Mouse (Mus musculus) heart, embryonic 16.5 days (tissue): ENCODE results near the gene Cryzl2. TPM values are rescaled to one million over a fixed set of nuclear protein-coding genes. Genes with fewer than 3 reads are reported as not detected.
A peak's percentile ranks its signal among the peaks of the same experiment; 100 is the strongest.

ENCODE experiments used
- ATAC-seq: fragments of 200-750 bp; cut with Nextera tagmentation; replicated peaks from 2 replicates; pipeline ENCODE4 v1.8.0; 2017; ENCODE audit warnings: moderate number of reproducible peaks; ENCODE audit not compliant: insufficient read depth, low FRiP score; ENCODE audit errors: extremely low read depth
- H3K27ac ChIP-seq: fragments of 300-500 bp; sonication (generic); 2 replicates; pipeline ENCODE4 v1.5.1; 2014; ENCODE audit warnings: mild to moderate bottlenecking, low read length, control low read depth, moderate library complexity
- H3K27me3 ChIP-seq: fragments of 300-500 bp; sonication (generic); 2 replicates; pipeline ENCODE4 v1.6.1; 2014; ENCODE audit warnings: low read length, mixed read lengths; ENCODE audit not compliant: control insufficient read depth, insufficient read depth
- H3K36me3 ChIP-seq: fragments of 300-500 bp; sonication (generic); 2 replicates; pipeline ENCODE4 v1.6.1; 2014; ENCODE audit not compliant: control insufficient read depth, insufficient read depth
- H3K4me1 ChIP-seq: fragments of 300-500 bp; sonication (generic); 2 replicates; pipeline ENCODE4 v1.6.1; 2014; ENCODE audit warnings: low read length, mixed read lengths; ENCODE audit not compliant: control insufficient read depth, insufficient read depth
- H3K4me2 ChIP-seq: fragments of 300-500 bp; sonication (generic); 2 replicates; pipeline ENCODE4 v1.6.1; 2014; ENCODE audit warnings: low read depth, mild to moderate bottlenecking, control low read depth, low read length
- H3K4me3 ChIP-seq: fragments of 300-500 bp; sonication (generic); 2 replicates; pipeline ENCODE4 v1.5.1; 2014; ENCODE audit warnings: mild to moderate bottlenecking, control low read depth, low read length
- H3K9ac ChIP-seq: fragments of 300-500 bp; sonication (generic); 2 replicates; pipeline ENCODE4 v1.6.1; 2014; ENCODE audit warnings: low read length, control low read depth
- H3K9me3 ChIP-seq: fragments of 300-500 bp; sonication (generic); replicated peaks from 2 replicates; pipeline ENCODE4 v1.6.1; 2016; ENCODE audit warnings: low read length; ENCODE audit not compliant: control insufficient read depth
- WGBS: fragments of 180-500 bp; shearing (Covaris S2); extraction: QIAGEN DNeasy Blood & Tissue Kit; methylation state at CpG from one replicate; pipeline ENCODE4 v1.1.7; 2014; 5-methylcytosine and 5-hydroxymethylcytosine counted together
- polyA plus RNA-seq: library from polyadenylated mRNA; unstranded; fragments of >200 nt; fragmentation: Nextera tagmentation; extraction: Ambion mirVana; gene quantifications from 2 replicates; pipeline ENCODE4 v1.2.1, GENCODE M21; 2015

Cryzl2 gene
- polyA plus RNA-seq, 1 experiment from 2014 or later, result 33.0 TPM

GRCm38 (mm10) chr1:157447142-157447541, 11.2 kb upstream of the Cryzl2 start:
- peaks cover 35% of the 10 kb centered on the region for H3K4me1 ChIP-seq
- no peak overlapping the region for H3K4me2 ChIP-seq
- no peaks in the 10 kb centered on the region for H3K27me3 ChIP-seq
- no peak for ATAC-seq
- no peaks in the 10 kb centered on the region for H3K9me3 ChIP-seq
- WGBS, result 65% methylated on average over 4 of the region's 4 CpGs
- no peak overlapping the region for H3K4me3 ChIP-seq
- H3K36me3 ChIP-seq, result no peaks in the 10 kb centered on the region
- no peak overlapping the region for H3K9ac ChIP-seq
- no peak overlapping the region for H3K27ac ChIP-seq

DNA sequence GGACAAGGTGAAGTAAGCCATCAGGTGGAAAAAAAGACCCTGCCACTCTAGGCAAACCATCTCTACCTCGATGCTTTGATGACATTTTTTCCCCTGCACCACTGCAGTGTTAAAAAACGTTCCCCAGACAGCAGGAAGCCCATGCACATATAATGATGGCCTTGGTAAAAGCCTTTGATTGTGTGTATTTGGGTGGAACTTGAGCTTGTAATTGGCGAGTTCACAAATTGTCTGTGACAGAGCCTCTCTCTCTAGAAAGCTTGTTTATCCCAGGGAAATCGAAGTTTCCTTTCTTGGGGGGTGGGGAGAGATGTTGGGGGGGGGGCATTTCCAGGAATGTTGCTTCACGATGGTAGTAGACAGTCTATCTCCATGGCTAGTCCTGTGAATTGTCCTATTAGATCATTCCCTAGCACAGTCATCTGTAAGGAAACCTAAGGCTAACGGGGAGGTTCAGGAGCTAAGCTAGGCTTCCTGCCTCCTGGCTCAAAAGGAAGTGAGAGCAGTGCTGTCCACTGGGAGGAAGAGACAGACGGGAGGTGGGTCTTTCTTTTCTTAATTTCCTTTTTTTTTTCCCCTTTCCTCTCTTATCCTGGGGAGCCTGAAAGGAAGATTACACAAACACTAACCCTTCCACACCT, 10.1 kb upstream of the Cryzl2 start:
- Histone ChIP-seq H3K27ac (peak overlapping the region; percentile 71), H3K36me3 (no peaks in the 10 kb centered on the region), H3K4me2 (no peak overlapping the region), H3K4me1 (peaks cover 26% of the 10 kb centered on the region), H3K9me3 (no peaks in the 10 kb centered on the region), H3K4me3 (no peak overlapping the region), H3K9ac (no peak overlapping the region), H3K27me3 (no peaks in the 10 kb centered on the region)
- whole genome bisulfite sequencing, result 40% methylated on average over 7 of the region's 7 CpGs
- no peak for ATAC-seq

GRCm38 (mm10) chr1:157448805-157449188, 9.6 kb upstream of the Cryzl2 start:
- WGBS, result 56% methylated on average over 5 of the region's 5 CpGs
- Histone ChIP-seq H3K36me3 (no peaks in the 10 kb centered on the region), H3K4me1 (peaks cover 24% of the 10 kb centered on the region), H3K27me3 (no peaks in the 10 kb centered on the region), H3K4me2 (no peak overlapping the region), H3K4me3 (no peak overlapping the region), H3K9me3 (no peaks in the 10 kb centered on the region), H3K27ac (peak overlapping the region; percentile 71), H3K9ac (no peak overlapping the region)
- ATAC-seq, result no peak

DNA sequence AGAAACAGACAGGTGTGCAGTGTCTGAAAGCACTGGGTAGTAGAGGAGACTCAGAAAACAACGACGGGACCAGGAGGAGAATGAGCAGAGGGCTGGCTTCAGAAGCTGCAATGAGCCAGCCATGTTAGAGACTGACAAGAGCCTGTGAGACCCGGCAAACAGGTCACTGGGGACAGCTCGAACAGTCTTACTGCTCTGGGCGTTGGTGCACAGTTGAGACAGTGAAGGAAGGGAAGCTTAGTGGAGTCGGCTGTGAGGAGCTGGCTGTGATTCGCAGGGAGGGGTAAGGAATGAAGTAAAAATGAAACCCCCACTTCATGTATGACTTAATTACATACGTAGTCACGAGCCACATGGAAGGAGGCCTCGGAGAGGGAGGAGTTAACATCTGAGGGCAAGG, 8.8 kb upstream of the Cryzl2 start:
- ATAC-seq, result peak; percentile 47; the same call in 1 of the 2 replicates
- Histone ChIP-seq H3K4me1 (peaks cover 17% of the 10 kb centered on the region), H3K9ac (peak overlapping the region; percentile 62), H3K36me3 (no peaks in the 10 kb centered on the region), H3K27me3 (no peaks in the 10 kb centered on the region), H3K4me3 (peak overlapping the region; percentile 39), H3K27ac (peak overlapping the region; percentile 80), H3K9me3 (no peaks in the 10 kb centered on the region), H3K4me2 (peak overlapping the region; percentile 73)
- WGBS, result 7% methylated on average over 10 of the region's 10 CpGs

GRCm38 (mm10) chr1:157449981-157450636, 8.3 kb upstream of the Cryzl2 start:
- H3K27me3 ChIP-seq, result no peaks in the 10 kb centered on the region

DNA sequence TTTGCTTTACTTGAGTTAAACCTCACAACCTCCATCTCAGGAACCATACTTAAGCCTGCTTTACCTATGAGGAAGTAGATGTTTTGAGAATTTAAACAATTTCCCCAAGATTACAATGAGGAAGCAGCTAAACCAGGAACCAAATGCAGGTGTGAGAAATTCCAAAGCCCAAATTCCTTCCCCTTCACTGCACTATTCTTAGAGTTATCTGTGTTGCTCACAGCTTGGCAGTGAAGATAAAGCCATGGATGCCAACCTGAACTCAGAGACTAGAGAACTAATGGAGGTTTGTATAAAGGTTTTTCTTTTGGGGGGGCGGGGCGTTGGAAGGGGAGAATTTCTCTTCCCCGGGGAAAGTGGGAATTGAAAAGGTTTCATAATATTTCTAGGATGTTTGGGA, 6.1 kb upstream of the Cryzl2 start:
- Histone ChIP-seq H3K27ac (no peak overlapping the region), H3K4me2 (no peak overlapping the region), H3K9me3 (no peaks in the 10 kb centered on the region), H3K36me3 (no peaks in the 10 kb centered on the region), H3K4me1 (peaks cover 12% of the 10 kb centered on the region), H3K4me3 (no peak overlapping the region), H3K9ac (no peak overlapping the region), H3K27me3 (no peaks in the 10 kb centered on the region)
- no peak for ATAC-seq
- 76% methylated on average over 3 of the region's 3 CpGs for WGBS

More at GRCm38 (mm10) chr1:157449981-157450636, 8.3 kb upstream of the Cryzl2 start:
- Histone ChIP-seq H3K4me1 (peaks cover 12% of the 10 kb centered on the region), H3K4me2 (peak overlapping the region; percentile 73), H3K9me3 (no peaks in the 10 kb centered on the region), H3K9ac (peak overlapping the region; percentile 62), H3K4me3 (peak overlapping the region; percentile 39), H3K36me3 (no peaks in the 10 kb centered on the region), H3K27ac (peak overlapping the region; percentile 80)
- peak; percentile 77 for ATAC-seq
- WGBS, result 12% methylated on average over 21 of the region's 21 CpGs

DNA sequence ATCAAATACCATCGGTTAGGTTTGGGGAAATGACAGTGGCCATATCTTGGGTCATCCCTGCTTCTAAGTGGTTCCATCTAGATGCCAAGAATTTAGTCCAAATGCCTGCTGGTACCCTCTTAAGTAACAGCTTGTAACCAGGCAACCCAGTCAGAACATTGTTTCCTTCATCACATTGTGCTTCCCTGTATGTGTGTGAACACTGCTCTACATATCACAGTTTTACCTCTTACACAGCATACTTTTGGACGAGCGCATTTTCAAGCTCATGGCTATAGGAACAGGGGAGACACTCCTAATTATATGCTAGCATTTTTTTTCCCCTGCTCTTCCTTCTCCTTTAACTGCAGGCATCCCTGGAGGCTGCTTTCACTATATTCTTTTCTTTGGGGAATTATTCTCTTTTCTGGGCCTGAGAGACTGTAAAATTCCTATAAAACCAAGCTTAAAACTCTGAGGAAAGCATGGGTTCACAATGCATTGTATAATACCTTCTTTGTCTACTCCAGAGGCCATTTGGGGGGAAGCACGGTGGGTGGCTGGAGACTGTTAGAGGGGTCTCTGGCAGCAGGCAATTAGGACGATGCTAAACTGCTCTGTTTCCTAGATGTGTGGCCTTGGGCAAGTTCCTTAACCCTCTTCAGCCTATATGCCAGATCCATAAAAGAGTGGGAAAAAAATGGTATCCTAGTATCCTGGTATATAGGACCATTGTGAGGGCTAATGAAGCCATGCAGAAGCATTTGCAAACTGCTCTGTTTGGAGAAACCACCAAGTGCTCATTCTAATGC, 5.4 kb upstream of the Cryzl2 start:
- Histone ChIP-seq H3K9ac (no peak overlapping the region), H3K27ac (no peak overlapping the region), H3K27me3 (no peaks in the 10 kb centered on the region), H3K9me3 (no peaks in the 10 kb centered on the region), H3K36me3 (no peaks in the 10 kb centered on the region), H3K4me2 (no peak overlapping the region), H3K4me1 (peaks cover 12% of the 10 kb centered on the region), H3K4me3 (no peak overlapping the region)
- WGBS, result 80% methylated on average over 5 of the region's 5 CpGs
- ATAC-seq, result no peak

DNA sequence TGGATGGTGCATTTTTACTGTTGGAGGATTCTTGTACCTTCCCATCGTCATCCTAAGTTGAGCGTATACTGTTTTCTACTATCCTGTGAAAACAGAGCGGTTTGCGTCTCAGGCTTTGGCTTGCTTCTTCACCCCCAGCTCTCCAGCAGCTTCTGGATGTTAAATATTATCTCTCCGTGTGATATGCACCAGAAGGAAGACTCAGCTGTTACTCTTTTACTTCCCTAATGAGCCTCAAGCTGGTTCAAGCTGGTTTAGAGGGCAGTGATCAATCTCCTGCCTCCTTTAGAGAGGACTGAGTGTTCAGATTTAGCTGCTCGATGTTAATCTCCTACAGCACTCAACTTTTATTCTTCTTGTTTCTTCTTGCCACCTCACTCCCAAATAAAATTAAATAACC, 3.5 kb upstream of the Cryzl2 start:
- Histone ChIP-seq H3K27me3 (no peaks in the 10 kb centered on the region), H3K4me2 (no peak overlapping the region), H3K36me3 (no peaks in the 10 kb centered on the region), H3K4me3 (no peak overlapping the region), H3K4me1 (peaks cover 11% of the 10 kb centered on the region), H3K9ac (no peak overlapping the region), H3K9me3 (no peaks in the 10 kb centered on the region), H3K27ac (no peak overlapping the region)
- WGBS, result 73% methylated on average over 6 of the region's 6 CpGs
- ATAC-seq, result no peak

- H3K9ac ChIP-seq, result no peak overlapping the region
- H3K27ac ChIP-seq, result no peak overlapping the region; the same call in 1 of the 2 replicates
- H3K36me3 ChIP-seq, result no peaks in the 10 kb centered on the region
- no peaks in the 10 kb centered on the region for H3K9me3 ChIP-seq
- peaks cover 5% of the 10 kb centered on the region; the same call in 1 of the 2 replicates for H3K4me1 ChIP-seq
- ATAC-seq, result no peak
- no peaks in the 10 kb centered on the region for H3K27me3 ChIP-seq
- H3K4me3 ChIP-seq, result no peak overlapping the region
- H3K4me2 ChIP-seq, result peak overlapping the region; percentile 85; the same call in 1 of the 2 replicates
- WGBS, result 94% methylated on average over 3 of the region's 3 CpGs
These were observed 588 bp upstream of the Cryzl2 start for GRCm38 (mm10) chr1:157457789-157458188.
